Mouse (Mus musculus) myocyte (in vitro differentiated cells): ENCODE measurements around the gene Parp3. TPM values are rescaled to one million over a fixed set of nuclear protein-coding genes. Genes with fewer than 3 reads are reported as not detected.

ENCODE experiments used
- H3K27me3 ChIP-seq: one replicate; pipeline ENCODE4 v1.6.1; 2011; ENCODE audit not compliant: control insufficient read depth, insufficient read depth, insufficient read length
- H3K36me3 ChIP-seq: one replicate; pipeline ENCODE4 v1.6.1; 2011; ENCODE audit not compliant: control insufficient read depth, insufficient read depth
- H3K4me2 ChIP-seq: one replicate; pipeline ENCODE4 v1.6.1; 2011; ENCODE audit warnings: low read depth, control low read depth
- H3K4me3 ChIP-seq: one replicate; pipeline ENCODE4 v1.5.1; 2011; ENCODE audit warnings: mild to moderate bottlenecking, control low read depth, moderate library complexity
- H3K79me2 ChIP-seq: one replicate; pipeline ENCODE4 v1.6.1; 2011; ENCODE audit not compliant: control insufficient read depth, insufficient read depth
- H3ac ChIP-seq: one replicate; pipeline ENCODE4 v1.6.1; 2011; ENCODE audit not compliant: control insufficient read depth, insufficient read length
- CEBPB ChIP-seq: IDR thresholded peaks from 2 replicates; pipeline ENCODE4 v1.6.1; 2011; ENCODE audit warnings: mild to moderate bottlenecking, moderate library complexity; ENCODE audit not compliant: poor library complexity, insufficient read depth, severe bottlenecking
- E2F4 ChIP-seq: IDR thresholded peaks from one replicate; pipeline ENCODE4 v1.6.1; 2011; ENCODE audit warnings: mild to moderate bottlenecking, control low read depth, moderate library complexity; ENCODE audit not compliant: insufficient read depth
- MAX ChIP-seq: IDR thresholded peaks from one replicate; pipeline ENCODE4 v1.6.1; 2011; ENCODE audit warnings: low read depth, mild to moderate bottlenecking, control low read depth
- MYOD1 ChIP-seq, 3 experiments: IDR thresholded peaks; one replicate each; pipeline ENCODE4 v1.6.1; 2011; ENCODE audit warnings: control low read depth in 2 of 3, low read depth in 2 of 3, mild to moderate bottlenecking in 2 of 3, moderate library complexity in 1 of 3; ENCODE audit not compliant: insufficient read length in 2 of 3, control insufficient read depth in 1 of 3
- MYOG ChIP-seq, 3 experiments: IDR thresholded peaks; one replicate each; pipeline ENCODE4 v1.6.1; 2011; ENCODE audit warnings: control low read depth in 2 of 3, low read depth in 2 of 3, mild to moderate bottlenecking in 2 of 3; ENCODE audit not compliant: insufficient read length in 2 of 3, control insufficient read depth in 1 of 3, insufficient read depth in 1 of 3
- POLR2A ChIP-seq: IDR thresholded peaks from one replicate; pipeline ENCODE4 v1.6.1; 2011; ENCODE audit warnings: low read depth, mild to moderate bottlenecking, control low read depth, moderate library complexity; ENCODE audit not compliant: insufficient read length
- POLR2AphosphoS2 ChIP-seq: IDR thresholded peaks from one replicate; pipeline ENCODE4 v1.6.1; 2011; ENCODE audit warnings: low read depth, control low read depth; ENCODE audit not compliant: insufficient read length
- REST ChIP-seq: IDR thresholded peaks from one replicate; pipeline ENCODE4 v1.6.1; 2011; ENCODE audit warnings: mild to moderate bottlenecking, control low read depth, moderate library complexity; ENCODE audit not compliant: insufficient read depth, insufficient read length
- SRF ChIP-seq: IDR thresholded peaks from one replicate; pipeline ENCODE4 v1.6.1; 2011; ENCODE audit warnings: low read depth; ENCODE audit not compliant: control insufficient read depth, insufficient read length
- TCF12 ChIP-seq: IDR thresholded peaks from one replicate; pipeline ENCODE4 v1.6.1; 2011; ENCODE audit warnings: mild to moderate bottlenecking, control low read depth; ENCODE audit not compliant: poor library complexity, insufficient read depth, severe bottlenecking
- TCF3 ChIP-seq: IDR thresholded peaks from one replicate; pipeline ENCODE4 v1.6.1; 2011; ENCODE audit warnings: low read depth, control low read depth; ENCODE audit not compliant: insufficient read length
- USF1 ChIP-seq: IDR thresholded peaks from one replicate; pipeline ENCODE4 v1.6.1; 2011; ENCODE audit warnings: low read depth, mild to moderate bottlenecking, control low read depth, moderate library complexity
- polyA plus RNA-seq: library from polyadenylated mRNA; unstranded; fragments of >200 nt; fragmentation: generic; extraction: Trizol; gene quantifications from one replicate; pipeline ENCODE4 v1.2.1, GENCODE M21; 2012; ENCODE audit warnings: missing spikeins

The Parp3 gene
- polyA plus RNA-seq, result 66.1 TPM

DNA sequence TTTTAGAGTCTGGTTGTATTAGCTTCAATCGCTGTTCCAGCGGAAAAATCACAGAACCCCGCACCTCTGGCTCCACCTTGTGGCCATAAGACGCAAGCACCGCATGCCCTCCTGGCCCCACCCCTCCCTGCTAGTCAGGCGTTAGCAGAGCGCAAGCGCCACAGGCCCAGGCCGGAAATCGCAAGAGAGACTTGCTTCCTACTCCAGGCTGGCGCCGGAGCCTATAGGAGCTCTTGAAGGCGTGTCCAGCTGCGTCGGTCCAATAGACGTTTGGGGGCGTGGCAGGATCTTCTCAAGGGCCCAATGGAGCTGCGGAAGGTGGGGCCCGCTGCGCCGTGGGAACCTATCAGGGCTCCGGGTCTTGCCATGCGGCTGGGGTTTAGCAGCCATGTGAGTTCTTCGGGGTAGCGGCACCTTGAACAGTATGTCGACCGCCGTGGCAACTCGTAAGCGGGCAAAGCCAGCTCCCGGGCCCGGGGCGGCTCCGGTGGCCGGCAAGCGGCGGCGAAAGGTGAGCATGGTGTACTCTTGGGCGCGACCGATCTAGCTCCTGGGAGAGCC lies at the start of gene Parp3:
Gene Parp3 (minus strand): TSS at position 26 of the 561 bp plus-strand sequence.
- H3K79me2 ChIP-seq, result peaks cover 8% of the 10 kb centered on the region
- H3K4me3 ChIP-seq, result peak within 1 kb of the TSS; percentile 54
- no peaks in the 10 kb centered on the region for H3K27me3 ChIP-seq
- TF ChIP-seq SRF (no peak), TCF3 (no peak), CEBPB (no peak), USF1 (no peak), MAX (peak; percentile 52), MYOD1 (IDR thresholded peaks at IDR 0.05; ENCODE audit: control insufficient read depth in 1 of 3, insufficient read length in 2 of 3, low read depth in 2 of 3) (no peak), E2F4 (no peak), POLR2A (peak; percentile 63), POLR2AphosphoS2 (peak; percentile 24), TCF12 (no peak), MYOG (IDR thresholded peaks at IDR 0.05; ENCODE audit: control insufficient read depth in 1 of 3, insufficient read depth in 1 of 3, insufficient read length in 2 of 3, low read depth in 2 of 3) (no peak), REST (no peak)
- peak within 1 kb of the TSS; percentile 98 for H3K4me2 ChIP-seq
- peak within 1 kb of the TSS; percentile 36 for H3ac ChIP-seq
- H3K36me3 ChIP-seq, result peaks cover 5% of the 10 kb centered on the region

DNA sequence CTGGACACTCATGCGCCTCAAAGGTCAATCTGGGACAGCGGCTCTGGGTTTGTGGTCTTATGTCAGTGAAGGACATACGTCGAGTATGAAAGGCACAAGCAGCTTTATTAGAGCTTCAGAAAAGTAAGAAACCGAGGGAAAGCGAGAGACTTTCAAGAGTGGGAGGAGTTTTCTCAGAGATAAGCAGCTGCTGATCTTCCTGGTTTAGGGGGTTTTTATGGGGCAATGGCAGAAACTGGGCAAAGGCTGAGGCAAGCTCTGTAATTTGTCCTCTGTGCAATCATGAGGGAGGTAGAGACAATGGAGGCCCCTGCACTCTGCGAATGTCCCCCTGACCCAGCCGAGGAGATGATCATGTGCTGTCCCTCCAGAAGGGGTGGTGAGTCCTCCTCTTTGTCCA lies 43.2 kb upstream of the Parp3 start:
- TF ChIP-seq USF1 (no peak), CEBPB (no peak), SRF (no peak), POLR2A (no peak), E2F4 (no peak), REST (no peak), TCF12 (no peak)

DNA sequence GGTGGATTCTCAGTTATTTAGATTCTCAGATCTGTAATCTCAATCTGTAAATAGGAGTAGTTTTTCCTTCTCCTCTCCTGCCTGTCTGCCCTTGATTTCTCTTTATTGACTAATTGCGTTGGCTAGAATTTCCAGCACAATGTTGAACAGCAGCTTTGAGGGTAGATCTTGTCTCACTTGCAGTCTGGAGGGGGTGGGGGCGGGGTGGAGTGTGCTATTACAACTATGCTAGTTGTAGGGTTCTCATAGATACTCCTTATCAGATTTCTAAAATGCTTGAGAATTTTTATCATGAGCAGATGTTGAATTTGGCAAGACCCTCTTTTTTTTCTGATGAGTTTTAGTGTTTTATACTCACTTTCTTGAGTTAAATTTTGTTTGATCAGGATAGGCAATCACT lies 42.7 kb upstream of the Parp3 start:
- Histone ChIP-seq H3K4me2 (no peak overlapping the region), H3ac (no peak overlapping the region), H3K4me3 (no peak overlapping the region), H3K27me3 (peaks cover 34% of the 10 kb centered on the region), H3K79me2 (no peaks in the 10 kb centered on the region), H3K36me3 (no peaks in the 10 kb centered on the region)
- TF ChIP-seq POLR2A (no peak), CEBPB (no peak), MYOG (IDR thresholded peaks at IDR 0.05; ENCODE audit: control insufficient read depth in 1 of 3, insufficient read depth in 1 of 3, insufficient read length in 2 of 3, low read depth in 2 of 3) (no peak), TCF3 (no peak), USF1 (no peak), MYOD1 (IDR thresholded peaks at IDR 0.05; ENCODE audit: control insufficient read depth in 1 of 3, insufficient read length in 2 of 3, low read depth in 2 of 3) (no peak), TCF12 (no peak), REST (no peak), MAX (no peak), SRF (no peak), E2F4 (no peak), POLR2AphosphoS2 (no peak)

More for the DNA sequence above, 43.2 kb upstream of the Parp3 start:
- Histone ChIP-seq H3ac (no peak overlapping the region), H3K36me3 (no peaks in the 10 kb centered on the region), H3K79me2 (no peaks in the 10 kb centered on the region), H3K27me3 (peaks cover 33% of the 10 kb centered on the region), H3K4me2 (no peak overlapping the region), H3K4me3 (no peak overlapping the region)

DNA sequence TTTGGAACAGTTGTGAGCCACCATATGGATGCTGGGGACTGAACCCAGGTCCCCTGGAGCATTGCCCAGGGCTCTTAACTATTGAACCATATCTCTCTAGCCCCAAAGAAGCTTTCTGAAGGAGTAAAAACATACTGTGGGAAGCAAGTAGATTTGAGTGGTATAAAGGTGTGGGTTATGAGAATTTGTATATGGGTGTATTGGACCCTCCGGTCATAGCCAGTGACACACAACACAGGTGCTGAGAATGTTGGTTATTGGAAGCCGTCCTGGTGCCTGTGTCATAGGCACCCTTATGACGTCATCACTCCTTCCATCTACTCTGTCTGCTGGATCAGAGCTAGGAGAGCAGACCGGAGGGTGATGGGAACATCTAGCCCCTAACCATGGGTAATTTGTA lies 37.5 kb upstream of the Parp3 start, which contains the start of gene Iqcf5:
Gene Iqcf5 (plus strand): TSS at position 301 of the 400 bp plus-strand sequence.
- Histone ChIP-seq H3K4me3 (no peak within 1 kb of the TSS), H3K79me2 (no peaks in the 10 kb centered on the region), H3K4me2 (no peak within 1 kb of the TSS), H3K36me3 (no peaks in the 10 kb centered on the region), H3ac (no peak within 1 kb of the TSS), H3K27me3 (peaks cover 24% of the 10 kb centered on the region)
- TF ChIP-seq POLR2AphosphoS2 (no peak), POLR2A (no peak), E2F4 (no peak), USF1 (no peak), CEBPB (no peak), REST (no peak), TCF3 (no peak), TCF12 (no peak), MYOD1 (IDR thresholded peaks at IDR 0.05; ENCODE audit: control insufficient read depth in 1 of 3, insufficient read length in 2 of 3, low read depth in 2 of 3) (no peak), MAX (no peak)

DNA sequence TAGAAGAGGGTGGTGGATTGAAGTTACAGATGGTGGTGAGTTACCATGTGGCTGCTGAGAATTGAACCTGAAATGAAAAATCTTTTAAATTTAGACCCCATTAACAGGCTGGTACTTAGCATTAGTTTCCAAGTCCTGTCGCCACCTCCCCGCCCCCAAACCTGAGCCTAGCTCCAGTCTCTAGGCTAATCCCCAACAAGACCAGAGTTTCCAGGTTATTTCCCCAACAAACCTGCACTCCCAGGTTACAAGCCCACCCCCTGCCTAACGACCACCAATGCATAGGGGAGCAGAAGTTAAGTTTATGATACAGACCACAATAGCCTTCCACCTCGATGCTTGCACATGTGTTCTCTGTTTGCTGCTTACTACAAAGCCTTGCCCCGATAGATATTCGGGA lies 36.8 kb upstream of the Parp3 start:
- TF ChIP-seq SRF, result no peak
- no peak for TF ChIP-seq REST
- no peak for TF ChIP-seq POLR2A
- TF ChIP-seq MAX, result no peak
- TF ChIP-seq POLR2AphosphoS2, result no peak
- TF ChIP-seq E2F4, result no peak
- TF ChIP-seq USF1, result no peak
- TF ChIP-seq MYOG (IDR thresholded peaks at IDR 0.05; ENCODE audit: control insufficient read depth in 1 of 3, insufficient read depth in 1 of 3, insufficient read length in 2 of 3, low read depth in 2 of 3), result no peak
- TF ChIP-seq TCF12, result no peak
- Histone ChIP-seq H3K4me3 (no peak overlapping the region), H3K36me3 (no peaks in the 10 kb centered on the region), H3K79me2 (no peaks in the 10 kb centered on the region), H3ac (no peak overlapping the region), H3K4me2 (no peak overlapping the region), H3K27me3 (peaks cover 24% of the 10 kb centered on the region)
